Mouse (Mus musculus) cerebellum, adult 11-12 months (tissue): Measurements from ENCODE around the gene Hoxb2.

Source experiments
- DNase-seq: peaks from one replicate; pipeline ENCODE4 v3.0.0; 2022

Gene Hoxb2

DNA sequence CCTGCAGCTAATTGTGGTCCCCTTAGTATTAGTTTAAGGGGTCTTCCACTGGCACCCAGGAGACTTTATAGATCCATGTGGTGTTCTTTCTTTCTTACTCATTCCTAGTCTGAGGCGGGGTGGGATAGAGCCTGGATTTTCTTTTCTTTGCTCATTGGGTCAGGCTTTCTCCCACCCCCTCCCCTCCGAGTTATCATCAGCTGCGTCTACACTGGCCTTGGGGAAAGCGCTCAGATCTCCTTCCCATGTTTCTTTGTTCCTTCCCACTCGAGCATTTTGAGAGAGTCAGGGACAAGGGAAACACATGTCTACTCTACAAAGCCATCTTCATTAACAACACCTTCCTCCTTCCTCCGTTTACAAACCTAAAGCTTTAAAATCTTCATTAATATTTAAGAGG is 13.3 kb upstream of the Hoxb2 start:
- DNase-seq, result no peak

DNA sequence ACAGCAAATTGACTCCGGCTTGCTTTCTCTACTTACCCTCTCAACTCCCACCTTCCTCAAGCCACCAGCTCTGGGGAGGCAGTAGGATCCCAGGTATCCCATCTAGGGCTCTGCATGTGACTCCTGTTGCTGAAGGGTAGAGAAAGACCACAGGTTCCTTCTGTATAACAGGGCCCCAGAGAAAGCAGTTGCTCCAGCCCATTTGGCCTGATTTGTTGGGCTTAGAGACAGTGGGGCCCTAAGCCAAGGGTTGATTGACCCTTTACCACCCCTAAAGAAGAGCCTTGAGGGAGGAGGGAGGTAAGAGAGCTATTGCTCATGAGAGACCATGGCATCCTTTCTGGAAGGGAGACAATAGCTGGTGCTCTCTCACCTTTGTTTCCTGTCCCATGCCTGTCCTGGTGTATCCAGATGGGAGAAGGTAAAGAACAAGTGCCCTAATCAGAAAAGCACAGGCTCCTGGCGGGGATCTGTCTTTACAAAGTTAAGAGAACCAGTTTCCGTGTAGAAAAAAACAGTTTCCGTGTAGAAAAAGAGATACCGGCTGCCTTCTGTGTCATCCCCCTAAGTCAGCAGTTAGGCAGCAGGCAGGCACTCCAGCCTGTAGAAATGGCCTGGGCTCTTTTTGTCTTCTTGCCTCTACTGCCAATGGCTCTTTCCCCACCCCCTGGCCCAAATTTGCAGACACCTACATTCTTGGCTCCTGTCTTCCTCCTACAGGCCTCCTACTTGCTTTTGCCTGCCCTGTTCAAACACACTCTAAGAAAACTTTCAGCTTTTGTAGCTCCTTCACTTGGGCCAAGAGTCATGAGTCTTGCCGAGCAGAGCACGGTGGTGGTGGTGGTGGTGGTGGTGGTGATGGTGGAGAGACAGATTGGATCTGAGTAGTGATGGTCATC is 11.1 kb upstream of the Hoxb2 start:
- DNase-seq, result no peak

DNA sequence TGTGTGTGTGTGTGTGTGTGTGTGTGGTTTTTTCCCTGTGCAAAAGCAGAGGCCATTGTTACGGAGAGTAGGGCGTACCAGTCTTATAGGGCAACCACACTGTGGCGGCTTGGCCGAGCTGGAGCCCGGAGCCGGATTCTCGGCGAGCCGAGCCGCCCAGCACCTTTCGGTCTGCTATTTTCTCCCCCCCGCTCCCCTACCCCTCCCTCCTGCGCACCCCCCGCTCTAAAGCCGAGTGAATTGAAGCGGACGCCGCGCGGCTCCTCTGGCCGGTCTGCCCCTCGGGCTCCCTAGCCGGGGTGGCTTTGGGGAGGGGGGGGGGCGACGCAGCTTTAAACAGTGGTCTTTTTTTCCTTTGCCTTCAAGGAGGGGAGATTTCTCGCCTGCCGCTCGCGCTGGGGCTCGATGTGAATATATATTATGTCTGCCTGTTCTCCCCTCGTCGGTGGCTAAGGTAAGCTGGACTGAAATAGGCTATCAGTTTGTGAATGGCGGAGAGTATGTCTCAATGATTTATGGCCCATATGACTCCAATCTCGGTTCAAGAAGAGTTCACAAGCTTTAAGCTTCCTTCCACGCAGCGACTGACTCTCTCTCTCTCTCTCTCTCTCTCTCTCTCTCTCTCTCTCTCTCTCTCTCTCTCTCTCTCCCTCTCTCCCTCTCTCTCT is 9.5 kb upstream of the Hoxb2 start:
- DNase-seq, result no peak

- DNase-seq, result no peak
Observed at GRCm38 (mm10) chr11:96341701-96342575, 8.4 kb upstream of the Hoxb2 start.

GRCm38 (mm10) chr11:96342576-96342930 is 7.8 kb upstream of the Hoxb2 start:
- no peak for DNase-seq

- DNase-seq, result no peak
Observed at GRCm38 (mm10) chr11:96343206-96343745, 7.0 kb upstream of the Hoxb2 start.

DNA sequence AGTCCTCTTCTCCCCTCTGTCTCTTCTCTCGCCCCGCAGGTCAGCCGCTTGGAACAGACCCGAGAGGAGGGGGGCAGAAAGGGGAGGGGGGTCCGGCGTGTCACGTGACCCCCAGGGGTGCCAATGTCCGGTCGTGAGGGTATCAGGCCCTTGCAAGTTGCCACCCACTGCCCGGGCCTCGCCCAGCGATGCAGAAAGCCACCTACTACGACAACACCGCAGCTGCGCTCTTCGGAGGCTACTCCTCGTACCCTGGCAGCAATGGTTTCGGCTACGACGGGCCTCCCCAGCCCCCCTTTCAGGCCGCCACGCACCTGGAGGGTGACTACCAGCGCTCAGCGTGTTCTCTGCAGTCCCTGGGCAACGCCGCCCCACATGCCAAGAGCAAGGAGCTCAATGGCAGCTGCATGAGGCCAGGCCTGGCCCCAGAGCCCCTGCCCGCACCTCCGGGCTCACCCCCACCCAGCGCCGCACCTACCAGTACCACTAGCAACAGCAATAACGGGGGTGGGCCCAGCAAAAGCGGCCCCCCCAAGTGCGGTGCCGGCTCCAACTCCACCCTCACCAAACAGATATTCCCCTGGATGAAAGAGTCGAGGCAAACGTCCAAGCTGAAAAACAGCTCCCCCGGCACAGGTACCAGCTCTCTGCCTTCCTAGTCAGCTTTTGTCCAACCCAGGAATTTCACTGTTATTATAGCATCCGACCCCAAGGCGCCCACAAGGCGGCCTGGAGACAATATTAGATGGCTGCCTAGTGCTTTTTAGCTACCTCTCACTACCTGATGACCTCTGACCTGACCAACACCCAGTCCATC is 6.1 kb upstream of the Hoxb2 start:
- DNase-seq, result no peak

GRCm38 (mm10) chr11:96344878-96345159 is 5.5 kb upstream of the Hoxb2 start:
- no peak for DNase-seq

DNA sequence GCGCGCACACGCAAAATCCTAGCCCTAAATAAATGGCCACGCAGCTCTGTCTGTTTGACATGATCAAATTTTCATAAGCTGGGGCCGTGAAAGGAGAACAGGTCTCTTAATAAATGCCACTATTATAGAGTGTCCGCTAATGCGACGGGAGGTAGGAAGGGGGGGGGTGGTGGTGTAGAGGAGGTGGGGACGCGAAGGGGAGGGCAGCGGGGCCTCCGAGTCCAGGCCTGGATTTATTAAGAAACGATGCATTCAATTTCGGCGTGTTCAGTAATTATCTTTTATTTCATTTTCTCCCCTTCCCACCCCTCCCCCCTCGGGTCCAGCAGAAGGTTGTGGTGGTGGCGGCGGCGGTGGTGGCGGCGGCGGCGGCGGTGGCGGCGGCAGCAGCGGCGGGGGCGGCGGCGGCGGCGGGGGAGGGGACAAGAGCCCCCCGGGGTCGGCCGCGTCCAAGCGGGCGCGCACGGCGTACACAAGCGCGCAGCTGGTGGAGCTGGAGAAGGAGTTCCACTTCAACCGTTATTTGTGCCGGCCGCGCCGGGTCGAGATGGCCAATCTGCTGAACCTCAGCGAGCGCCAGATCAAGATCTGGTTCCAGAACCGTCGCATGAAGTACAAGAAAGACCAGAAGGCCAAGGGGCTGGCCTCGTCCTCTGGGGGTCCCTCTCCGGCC is 5.0 kb upstream of the Hoxb2 start:
- no peak for DNase-seq

DNA sequence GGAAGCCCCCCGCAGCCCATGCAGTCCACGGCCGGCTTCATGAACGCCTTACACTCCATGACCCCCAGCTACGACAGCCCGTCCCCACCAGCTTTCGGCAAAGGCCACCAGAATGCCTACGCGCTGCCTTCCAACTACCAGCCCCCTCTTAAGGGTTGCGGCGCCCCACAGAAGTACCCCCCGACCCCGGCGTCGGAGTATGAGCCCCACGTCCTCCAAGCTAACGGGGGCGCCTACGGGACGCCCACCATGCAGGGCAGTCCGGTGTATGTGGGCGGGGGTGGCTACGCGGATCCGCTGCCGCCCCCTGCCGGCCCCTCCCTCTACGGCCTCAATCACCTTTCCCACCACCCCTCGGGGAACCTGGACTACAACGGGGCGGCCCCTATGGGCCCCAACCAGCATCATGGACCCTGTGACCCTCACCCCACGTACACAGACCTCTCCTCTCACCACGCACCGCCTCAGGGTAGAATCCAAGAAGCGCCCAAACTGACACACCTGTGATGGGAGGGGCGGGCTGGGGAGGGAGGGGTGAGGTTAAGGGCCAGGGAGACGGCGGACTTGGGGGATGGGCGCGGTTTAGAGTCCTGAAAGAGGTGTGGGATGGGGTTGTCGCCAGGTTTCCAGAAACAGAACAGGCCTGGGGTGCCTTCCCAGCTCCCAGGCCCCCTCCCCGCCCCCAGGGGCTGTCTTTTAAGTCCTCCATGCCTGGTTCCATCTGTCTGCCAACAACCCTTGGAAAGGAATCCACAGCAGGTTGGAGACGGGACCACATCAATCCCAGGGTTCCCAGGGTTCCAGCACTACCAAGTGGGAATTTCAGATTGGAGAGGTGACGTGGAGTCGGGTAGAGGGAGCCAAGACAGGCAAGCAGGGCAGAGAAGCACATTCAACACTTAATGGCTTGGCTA is 4.2 kb upstream of the Hoxb2 start:
- no peak for DNase-seq

GRCm38 (mm10) chr11:96346916-96347520 is 3.3 kb upstream of the Hoxb2 start:
- no peak for DNase-seq

DNA sequence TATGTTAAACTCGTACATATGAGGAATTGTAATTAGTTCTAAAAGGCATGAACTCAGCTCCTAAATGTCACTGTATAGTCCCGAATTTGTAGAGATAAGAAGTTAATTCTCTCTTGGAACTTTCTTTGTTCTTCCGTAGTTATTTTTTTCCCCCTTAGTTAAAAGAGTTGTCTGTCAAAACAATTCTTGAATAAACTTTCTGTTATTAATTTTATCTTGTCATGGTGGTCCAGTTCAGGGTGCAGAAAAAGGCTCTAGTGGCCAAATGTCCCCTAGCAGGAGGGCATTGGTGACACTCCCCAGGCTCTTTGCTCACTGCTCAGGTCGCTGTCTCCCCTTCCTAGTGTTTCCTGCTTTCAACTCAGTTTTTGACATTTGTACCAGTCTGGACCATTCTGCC is 2.6 kb upstream of the Hoxb2 start:
- no peak for DNase-seq

DNA sequence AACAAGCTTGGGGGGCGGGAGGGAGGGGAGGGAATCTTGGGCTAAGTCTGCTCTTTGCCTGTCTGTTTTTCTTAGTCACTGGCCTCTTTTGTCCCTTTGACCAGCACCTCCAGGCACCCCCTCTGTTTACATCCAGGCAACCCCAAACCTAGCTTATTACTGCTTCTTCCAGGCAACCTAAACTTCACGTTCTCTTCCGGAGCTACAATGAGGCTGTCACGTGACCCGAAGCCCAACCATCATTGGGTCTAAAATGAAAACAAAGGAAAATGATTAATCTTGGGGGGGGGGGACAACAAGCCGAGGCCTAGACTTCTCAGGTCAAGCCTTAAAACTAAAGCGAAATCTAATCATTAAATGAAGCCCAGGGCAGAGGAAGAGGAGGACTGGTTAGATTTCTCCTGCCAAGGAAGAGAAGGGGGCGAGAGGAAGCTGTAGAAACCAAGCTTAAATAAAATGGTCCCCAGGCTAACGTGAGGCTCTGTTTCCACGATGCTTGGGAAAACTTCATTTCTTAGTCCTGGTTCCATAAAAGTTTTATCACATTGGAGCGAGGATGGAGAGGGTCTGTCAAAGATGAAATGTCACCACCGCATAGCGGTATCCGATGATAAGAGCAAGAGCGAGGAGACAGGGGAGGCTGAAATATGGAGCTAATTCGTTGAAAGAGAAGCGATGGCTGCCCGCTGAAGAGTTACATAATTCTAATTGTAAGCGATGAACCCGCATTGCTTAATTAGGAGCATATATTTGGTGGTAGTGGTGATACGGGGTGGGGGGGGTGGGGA is 2.0 kb upstream of the Hoxb2 start:
- no peak for DNase-seq

GRCm38 (mm10) chr11:96348988-96349387 is 1.3 kb upstream of the Hoxb2 start:
- DNase-seq, result no peak

DNA sequence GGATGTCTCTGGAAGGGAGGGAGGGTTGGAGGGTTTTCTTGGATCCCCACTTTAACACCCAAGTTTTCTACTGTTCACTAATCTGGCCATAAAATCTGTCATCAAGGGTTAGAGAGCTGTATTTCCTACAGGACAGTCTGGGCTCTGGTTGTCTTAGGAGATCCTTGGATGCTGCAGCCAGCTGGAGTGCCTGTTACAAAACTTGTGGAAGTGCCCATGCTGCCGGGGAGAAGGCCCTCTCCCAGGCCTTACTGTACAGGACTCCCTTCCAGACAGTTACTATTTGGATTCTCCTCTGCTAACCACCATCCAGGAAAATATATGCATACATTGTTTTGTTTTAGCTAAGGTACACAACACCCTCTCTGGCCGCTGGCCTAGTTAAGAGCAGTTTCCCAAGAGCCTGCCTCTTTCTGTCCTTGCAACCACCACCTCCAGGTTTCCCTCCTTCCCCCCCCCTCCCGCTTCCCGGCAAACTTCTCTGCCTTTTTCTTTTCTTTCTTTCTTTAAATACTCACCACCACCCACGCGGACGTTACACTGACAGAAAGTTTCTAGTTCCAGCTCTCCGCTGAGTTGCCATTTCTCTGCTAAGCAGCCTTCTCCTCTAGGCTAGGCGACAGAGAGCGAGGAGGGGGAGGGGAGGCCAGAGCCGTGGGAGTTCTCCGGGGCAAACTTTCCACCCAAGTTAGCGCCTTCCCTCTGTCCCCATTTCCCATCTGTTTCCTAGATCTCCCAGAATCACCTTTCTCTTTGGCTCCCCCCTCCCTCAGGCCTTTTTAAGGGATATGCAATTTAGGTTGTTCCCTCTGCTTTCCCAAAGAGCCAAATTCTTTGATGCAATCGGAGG is 609 bp upstream of the Hoxb2 start:
- DNase-seq, result no peak

GRCm38 (mm10) chr11:96350791-96351190 is 466 bp downstream of the Hoxb2 start:
- DNase-seq, result no peak

- DNase-seq, result no peak
Observed at GRCm38 (mm10) chr11:96351312-96351711, 987 bp downstream of the Hoxb2 start.

- DNase-seq, result no peak
Observed at GRCm38 (mm10) chr11:96351831-96352230, 1.5 kb downstream of the Hoxb2 start.
